Mouse (Mus musculus) liver, postnatal 0 days (tissue): Measurements from ENCODE around the gene Tmem259. TPM values are rescaled to one million over a fixed set of nuclear protein-coding genes. Genes with fewer than 3 reads are reported as not detected.

Experiments used
- ATAC-seq: fragments of 200-750 bp; cut with Nextera tagmentation; 2 replicates; pipeline ENCODE4 v1.8.0; 2017; ENCODE audit warnings: mild to moderate bottlenecking, moderate library complexity
- DNase-seq: peaks from one replicate; pipeline ENCODE4 v3.0.0-alpha.2; 2016
- H3K27ac ChIP-seq: fragments of 300-500 bp; sonication (generic); 2 replicates; pipeline ENCODE4 v1.5.1; 2014; ENCODE audit warnings: antibody characterized with exemption, moderate library complexity, mild to moderate bottlenecking, low read depth
- H3K27me3 ChIP-seq: fragments of 300-500 bp; sonication (generic); 2 replicates; pipeline ENCODE4 v1.6.1; 2014; ENCODE audit warnings: low read length, control low read depth, mixed read lengths; ENCODE audit not compliant: insufficient read depth
- H3K36me3 ChIP-seq: fragments of 300-500 bp; sonication (generic); replicated peaks from 2 replicates; pipeline ENCODE4 v1.6.1; 2014; ENCODE audit warnings: mild to moderate bottlenecking, control low read depth, low read length, moderate library complexity, mixed read lengths; ENCODE audit not compliant: insufficient read depth
- H3K4me1 ChIP-seq: fragments of 300-500 bp; sonication (generic); 2 replicates; pipeline ENCODE4 v1.6.1; 2014; ENCODE audit warnings: antibody characterized with exemption, mild to moderate bottlenecking, control low read depth; ENCODE audit not compliant: insufficient read depth
- H3K4me2 ChIP-seq: fragments of 300-500 bp; sonication (generic); 2 replicates; pipeline ENCODE4 v1.6.1; 2014; ENCODE audit warnings: low read depth, mild to moderate bottlenecking, low read length, moderate library complexity, mixed read lengths
- H3K4me3 ChIP-seq: fragments of 300-500 bp; sonication (generic); 2 replicates; pipeline ENCODE4 v1.5.1; 2014; ENCODE audit warnings: low read depth, low read length
- H3K9ac ChIP-seq: fragments of 300-500 bp; sonication (generic); replicated peaks from 2 replicates; pipeline ENCODE4 v1.6.1; 2014; ENCODE audit warnings: mild to moderate bottlenecking, moderate library complexity
- H3K9me3 ChIP-seq: fragments of 300-500 bp; sonication (generic); 2 replicates; pipeline ENCODE4 v1.6.1; 2016; ENCODE audit warnings: mild to moderate bottlenecking, control low read depth, low read length, mixed read lengths
- CTCF ChIP-seq: sonication (generic); IDR thresholded peaks from 2 replicates; pipeline ENCODE4 v1.5.1; 2016; ENCODE audit warnings: antibody characterized with exemption, low read depth
- EP300 ChIP-seq: IDR thresholded peaks from 2 replicates; pipeline ENCODE4 v1.6.1; 2016; ENCODE audit warnings: antibody characterized with exemption, low read depth, mild to moderate bottlenecking
- WGBS: fragments of 180-500 bp; shearing (Covaris S2); extraction: QIAGEN DNeasy Blood & Tissue Kit; methylation state at CpG from one replicate; pipeline ENCODE4 v1.1.7; 2014; ENCODE audit not compliant: insufficient replicate concordance; 5-methylcytosine and 5-hydroxymethylcytosine counted together
- polyA plus RNA-seq: library from polyadenylated mRNA; unstranded; fragments of >200 nt; fragmentation: Nextera tagmentation; extraction: Ambion mirVana; gene quantifications from 2 replicates; pipeline ENCODE4 v1.2.1, GENCODE M21; 2015

Tmem259 gene
- polyA plus RNA-seq, 1 experiment from 2014 or later, result 13.2 TPM

DNA sequence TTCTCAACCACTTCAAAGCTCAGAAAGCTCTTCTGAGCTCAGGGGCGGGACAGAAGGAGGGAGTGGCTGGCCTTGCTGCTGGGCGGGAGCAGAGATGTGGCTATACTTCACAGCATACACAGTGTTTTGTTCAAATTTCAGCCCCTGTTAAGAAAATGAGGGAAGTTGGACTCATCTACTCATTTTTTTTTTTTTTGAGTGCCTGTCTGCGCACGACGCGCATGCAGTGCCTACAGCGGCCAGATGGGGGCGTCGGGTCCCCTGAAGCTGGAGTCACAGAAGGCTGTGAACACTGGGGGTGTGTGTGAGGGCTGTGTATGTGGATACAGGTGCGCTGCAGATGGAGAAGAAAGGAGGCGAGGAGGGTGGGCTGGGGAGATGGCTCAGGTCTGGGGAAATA, 2.8 kb upstream of the Tmem259 start:
- no peak for TF ChIP-seq EP300
- peak; percentile 95 for TF ChIP-seq CTCF
- Histone ChIP-seq H3K27me3 (peaks cover 14% of the 10 kb centered on the region), H3K9me3 (no peaks in the 10 kb centered on the region), H3K36me3 (peaks cover 10% of the 10 kb centered on the region), H3K4me3 (peak overlapping the region; percentile 72; the same call in 1 of the 2 replicates), H3K4me2 (peak overlapping the region; percentile 78), H3K27ac (peak overlapping the region; percentile 88), H3K4me1 (peaks cover 45% of the 10 kb centered on the region), H3K9ac (peak overlapping the region; percentile 87)
- ATAC-seq (no peak), DNase-seq (peak; percentile 91)
- WGBS, result 3% methylated on average over 11 of the region's 11 CpGs

- Histone ChIP-seq H3K4me2 (peak overlapping the region; percentile 78), H3K4me1 (peaks cover 45% of the 10 kb centered on the region), H3K4me3 (peak overlapping the region; percentile 72), H3K36me3 (peaks cover 7% of the 10 kb centered on the region; the same call in 1 of the 2 replicates), H3K27me3 (peaks cover 14% of the 10 kb centered on the region), H3K9me3 (no peaks in the 10 kb centered on the region), H3K9ac (peak overlapping the region; percentile 87), H3K27ac (peak overlapping the region; percentile 88)
- DNase-seq (peak; percentile 48), ATAC-seq (no peak)
- 22% methylated on average over 6 of the region's 6 CpGs for WGBS
- TF ChIP-seq CTCF (no peak), EP300 (no peak)
Measured at GRCm38 (mm10) chr10:79986232-79986878, 2.2 kb upstream of the Tmem259 start.

DNA sequence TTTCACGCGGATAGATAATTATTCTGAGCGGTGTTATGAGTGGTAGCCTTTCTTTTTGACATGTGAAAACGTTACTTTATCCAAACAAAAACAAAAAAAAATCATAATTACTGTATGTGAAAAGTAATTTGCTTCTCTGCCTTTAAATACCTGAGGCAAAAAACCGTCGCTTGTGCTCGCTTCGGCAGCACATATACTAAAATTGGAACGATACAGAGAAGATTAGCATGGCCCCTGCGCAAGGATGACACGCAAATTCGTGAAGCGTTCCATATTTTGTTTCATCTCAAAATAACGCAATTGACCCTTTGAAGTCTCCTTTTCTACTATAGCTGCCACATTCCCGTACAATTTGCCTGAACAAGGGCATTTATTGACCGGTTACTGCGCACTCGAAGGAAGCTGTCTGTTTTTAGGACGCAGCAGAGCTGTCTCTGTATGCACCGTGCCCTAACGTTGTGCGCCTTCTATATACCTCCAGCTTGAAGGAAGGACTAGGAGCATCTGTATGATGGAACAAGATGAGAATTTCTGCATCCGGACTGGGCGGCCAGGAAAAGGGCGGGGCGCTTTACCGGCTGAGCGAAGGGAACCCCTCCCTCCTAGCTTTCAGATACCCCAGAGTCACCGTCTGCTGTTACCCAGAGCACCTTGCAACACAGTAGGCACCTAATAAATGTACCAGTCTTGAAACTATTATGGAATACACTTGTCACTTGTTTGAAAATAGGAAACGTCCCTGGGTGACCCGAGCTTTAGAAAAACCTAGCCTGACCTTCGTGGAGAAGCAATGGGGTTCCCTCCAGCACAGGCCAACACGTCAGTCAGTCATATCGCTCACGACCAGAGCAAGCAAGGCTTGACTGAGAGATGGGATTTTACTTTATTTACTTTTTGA, 1.5 kb upstream of the Tmem259 start:
- ATAC-seq, result no peak
- H3K4me1 ChIP-seq, result peaks cover 45% of the 10 kb centered on the region

GRCm38 (mm10) chr10:79984871-79985270, 741 bp upstream of the Tmem259 start:
- peak overlapping the region; percentile 78 for H3K4me2 ChIP-seq
- 0 out of 2 replicates have a peak, but pooled peaks cover 2% of the 10 kb centered on the region for H3K36me3 ChIP-seq
- peak; percentile 94 for DNase-seq
- no peaks in the 10 kb centered on the region for H3K9me3 ChIP-seq
- H3K27me3 ChIP-seq, result peaks cover 14% of the 10 kb centered on the region
- peaks cover 45% of the 10 kb centered on the region for H3K4me1 ChIP-seq
- peak overlapping the region; percentile 88 for H3K27ac ChIP-seq
- H3K4me3 ChIP-seq, result peak overlapping the region; percentile 72
- ATAC-seq, result peak; percentile 87
- TF ChIP-seq EP300, result no peak
- no peak for TF ChIP-seq CTCF
- peak overlapping the region; percentile 87 for H3K9ac ChIP-seq
- under 1% methylated on average over 22 of the region's 22 CpGs for WGBS

More for the DNA sequence above, 1.5 kb upstream of the Tmem259 start:
- DNase-seq, result peak; percentile 80
- Histone ChIP-seq H3K27me3 (peaks cover 14% of the 10 kb centered on the region), H3K4me2 (peak overlapping the region; percentile 78), H3K27ac (peak overlapping the region; percentile 88), H3K9me3 (no peaks in the 10 kb centered on the region), H3K4me3 (peak overlapping the region; percentile 72), H3K9ac (peak overlapping the region; percentile 87), H3K36me3 (0 out of 2 replicates have a peak, but pooled peaks cover 2% of the 10 kb centered on the region)
- WGBS, result 3% methylated on average over 35 of the region's 35 CpGs
- TF ChIP-seq CTCF, result no peak
- 0 out of 2 replicates have a peak, but pooled peaks have one; percentile 37 for TF ChIP-seq EP300

GRCm38 (mm10) chr10:79983670-79984069, 460 bp downstream of the Tmem259 start:
- peak; percentile 3; the same call in 1 of the 2 replicates for ATAC-seq
- H3K9ac ChIP-seq, result peak overlapping the region; percentile 87
- peak overlapping the region; percentile 88 for H3K27ac ChIP-seq
- H3K4me2 ChIP-seq, result peak overlapping the region; percentile 78
- no peaks in the 10 kb centered on the region for H3K9me3 ChIP-seq
- H3K4me3 ChIP-seq, result peak overlapping the region; percentile 72
- H3K27me3 ChIP-seq, result peaks cover 11% of the 10 kb centered on the region
- H3K36me3 ChIP-seq, result peaks cover 8% of the 10 kb centered on the region; the same call in 1 of the 2 replicates
- peak; percentile 82 for DNase-seq
- no peak for TF ChIP-seq EP300
- TF ChIP-seq CTCF, result no peak
- under 1% methylated on average over 21 of the region's 21 CpGs for WGBS
- H3K4me1 ChIP-seq, result peaks cover 43% of the 10 kb centered on the region

DNA sequence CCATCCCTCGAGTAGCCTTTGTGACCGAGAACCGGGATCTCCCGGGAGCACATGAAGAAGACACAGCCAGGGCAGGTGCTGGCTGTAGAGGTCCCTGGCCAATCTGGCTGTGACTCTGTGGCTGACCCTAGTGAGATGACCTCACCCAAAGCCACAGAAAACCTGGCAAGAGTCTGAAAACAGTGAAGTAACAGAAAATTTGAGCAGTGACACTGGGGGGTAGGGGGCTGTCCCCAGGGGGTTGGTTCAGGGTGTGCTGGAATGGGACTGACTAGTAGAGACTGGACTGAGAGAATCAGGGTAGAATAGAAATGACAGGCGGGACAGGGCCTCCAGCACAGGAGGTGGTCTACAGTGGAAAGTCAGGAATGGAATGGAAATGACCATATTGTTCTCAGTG, 925 bp downstream of the Tmem259 start:
- H3K4me2 ChIP-seq, result peak overlapping the region; percentile 78
- peaks cover 7% of the 10 kb centered on the region; the same call in 1 of the 2 replicates for H3K27me3 ChIP-seq
- peaks cover 38% of the 10 kb centered on the region for H3K4me1 ChIP-seq
- WGBS, result 78% methylated on average over 5 of the region's 5 CpGs
- peak overlapping the region; percentile 87 for H3K9ac ChIP-seq
- peak overlapping the region; percentile 88 for H3K27ac ChIP-seq
- no peak for DNase-seq
- no peaks in the 10 kb centered on the region for H3K9me3 ChIP-seq
- peaks cover 12% of the 10 kb centered on the region; the same call in 1 of the 2 replicates for H3K36me3 ChIP-seq
- TF ChIP-seq EP300 (no peak), CTCF (no peak)
- no peak for ATAC-seq
- peak overlapping the region; percentile 72 for H3K4me3 ChIP-seq
